Mouse (Mus musculus) ovary, postnatal 14 days (tissue): ENCODE results near the gene Kcnma1.

Experiments
- DNase-seq: peaks from one replicate; pipeline ENCODE4 v3.0.0; 2022; ENCODE audit warnings: low spot score

The Kcnma1 gene

GRCm38 (mm10) chr14:23602054-23602453 is 412.2 kb downstream of the Kcnma1 start:
- DNase-seq, result no peak

DNA sequence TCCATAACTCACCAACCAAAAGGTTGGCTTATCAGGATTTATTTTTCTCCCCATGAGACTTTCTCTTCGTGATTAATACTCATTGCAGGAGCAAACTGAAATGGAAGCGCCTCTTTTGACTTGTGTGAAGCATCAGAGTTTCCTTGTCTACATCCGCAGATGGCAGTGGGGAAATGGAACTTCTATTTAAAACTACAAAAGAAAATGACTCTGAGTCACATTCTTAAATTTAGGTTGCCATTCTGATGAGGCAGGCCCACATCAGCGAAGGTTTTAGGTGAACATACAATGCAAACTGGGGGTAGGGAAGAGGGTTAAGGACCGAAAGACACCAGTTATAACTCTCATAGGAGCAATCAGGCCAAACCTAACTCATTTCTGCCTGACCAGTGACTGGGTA is 419.7 kb downstream of the Kcnma1 start:
- DNase-seq, result no peak

- no peak for DNase-seq
These were observed 421.4 kb downstream of the Kcnma1 start for GRCm38 (mm10) chr14:23592826-23593447.

DNA sequence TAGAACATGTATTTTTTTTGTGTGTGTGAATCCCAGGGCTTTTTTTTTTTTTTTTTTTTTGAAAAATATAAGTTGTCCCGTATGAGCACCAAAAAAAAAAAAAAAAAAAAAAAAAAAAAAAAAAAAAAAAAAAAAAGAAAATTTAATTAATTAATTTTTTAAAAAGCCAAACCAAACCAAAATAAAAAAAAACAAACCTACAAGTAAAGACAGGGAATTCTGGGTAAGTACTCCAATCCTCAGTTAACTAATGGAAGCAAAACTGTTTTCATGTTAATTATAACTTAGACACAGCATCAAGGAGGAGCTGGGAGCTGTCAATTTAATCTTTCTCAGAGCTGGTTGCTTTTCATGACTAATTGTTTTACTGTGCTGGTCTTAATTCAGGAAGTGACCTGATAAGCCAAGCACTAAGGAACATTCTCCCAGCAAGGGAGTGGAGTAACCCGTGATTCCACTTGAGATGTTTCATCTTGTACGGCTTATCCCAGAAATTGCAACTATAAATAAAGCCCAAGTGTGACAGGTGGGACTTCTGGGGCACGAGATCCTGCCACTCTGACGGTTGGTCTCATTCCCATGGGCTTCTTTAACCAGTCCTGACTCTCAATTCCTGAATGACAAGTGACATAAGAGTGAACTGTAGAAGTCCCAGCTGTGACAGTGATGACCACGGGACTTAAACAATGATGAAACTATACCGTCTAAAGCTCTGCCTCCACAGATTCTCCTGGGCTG is 424.4 kb downstream of the Kcnma1 start:
- no peak for DNase-seq

DNA sequence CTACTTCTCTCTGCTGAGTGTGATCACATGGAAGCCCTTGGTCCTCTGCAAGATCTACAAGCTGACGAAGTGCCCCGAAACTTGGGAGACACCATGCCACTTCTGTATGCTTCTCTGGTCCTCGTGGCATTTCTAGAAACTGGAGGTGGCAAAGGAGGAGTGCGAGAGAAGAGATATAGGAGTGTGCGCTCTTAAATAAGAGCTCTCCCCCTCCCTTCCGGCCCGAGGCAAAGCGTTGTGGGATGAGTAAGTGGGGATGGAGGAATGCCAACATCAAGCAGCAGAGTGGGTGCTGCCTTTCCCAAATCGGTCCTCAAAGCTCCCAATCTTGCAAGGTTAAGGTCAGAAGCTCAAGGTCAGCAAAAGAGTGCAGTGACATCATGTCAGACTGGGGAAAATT is 426.8 kb downstream of the Kcnma1 start:
- DNase-seq, result no peak

DNA sequence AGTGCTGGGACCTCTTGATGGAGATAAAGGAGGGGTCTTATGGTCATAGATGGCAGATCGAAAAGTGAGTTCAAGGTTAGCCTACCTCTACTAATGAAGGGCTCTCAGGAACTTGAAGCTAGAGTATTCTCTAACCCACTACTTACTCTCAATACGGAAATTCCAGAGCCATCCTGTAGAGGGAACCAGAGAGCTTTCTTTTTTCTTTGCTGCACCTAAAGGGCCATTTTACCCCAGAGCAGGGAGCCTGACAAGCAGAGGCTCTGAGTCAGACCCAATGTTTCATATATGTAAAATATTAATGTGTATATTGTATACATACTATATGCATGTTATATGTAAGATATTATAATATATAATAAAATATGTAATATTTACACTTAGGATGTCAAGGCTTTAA is 431.1 kb downstream of the Kcnma1 start:
- peak; percentile 66 for DNase-seq

- DNase-seq, result no peak
These were observed 433.0 kb downstream of the Kcnma1 start for GRCm38 (mm10) chr14:23581282-23581681.

GRCm38 (mm10) chr14:23575951-23576350 is 438.3 kb downstream of the Kcnma1 start:
- peak; percentile 7 for DNase-seq

DNA sequence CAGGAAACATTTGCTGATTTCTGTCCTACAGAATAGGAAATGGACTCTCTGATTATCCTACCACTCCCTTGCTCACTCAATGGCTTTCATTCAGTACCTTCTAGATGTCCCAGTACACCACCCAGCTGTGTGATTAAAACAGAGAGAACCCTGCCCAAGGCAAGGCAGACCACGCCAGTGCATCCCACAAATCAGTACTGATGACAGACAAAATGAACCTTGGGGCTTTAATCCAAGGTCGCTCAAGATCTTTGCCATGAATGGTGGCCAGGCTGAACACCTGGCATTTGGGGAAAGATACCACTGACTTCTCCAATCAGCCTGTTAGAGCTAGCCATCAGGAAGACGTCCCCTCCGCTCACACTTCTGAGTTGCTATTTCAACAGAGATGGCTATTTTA is 440.2 kb downstream of the Kcnma1 start:
- no peak for DNase-seq

GRCm38 (mm10) chr14:23573385-23573784 is 440.9 kb downstream of the Kcnma1 start:
- DNase-seq, result no peak

DNA sequence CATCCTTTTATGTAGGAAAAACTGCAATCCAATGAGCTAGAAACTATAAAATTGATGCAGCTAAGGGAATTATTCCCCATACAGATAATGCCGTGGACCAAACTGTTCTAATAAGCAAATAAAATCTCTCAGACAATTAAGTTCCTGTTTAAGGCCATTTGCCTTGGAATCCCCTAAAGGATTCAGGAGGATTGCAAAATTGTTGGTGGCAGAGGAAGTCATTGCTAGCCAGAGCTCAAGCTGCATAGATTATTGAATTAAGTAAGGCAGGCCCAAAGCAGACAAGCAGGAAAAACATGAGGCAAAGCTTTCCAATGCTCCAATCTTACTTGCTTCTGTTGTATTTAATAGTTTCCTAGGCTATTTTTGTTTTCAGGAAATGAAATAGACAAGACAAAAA is 441.5 kb downstream of the Kcnma1 start:
- DNase-seq, result no peak

- no peak for DNase-seq
These were observed 444.0 kb downstream of the Kcnma1 start for GRCm38 (mm10) chr14:23570251-23570650.

GRCm38 (mm10) chr14:23565931-23566330 is 448.4 kb downstream of the Kcnma1 start:
- no peak for DNase-seq

DNA sequence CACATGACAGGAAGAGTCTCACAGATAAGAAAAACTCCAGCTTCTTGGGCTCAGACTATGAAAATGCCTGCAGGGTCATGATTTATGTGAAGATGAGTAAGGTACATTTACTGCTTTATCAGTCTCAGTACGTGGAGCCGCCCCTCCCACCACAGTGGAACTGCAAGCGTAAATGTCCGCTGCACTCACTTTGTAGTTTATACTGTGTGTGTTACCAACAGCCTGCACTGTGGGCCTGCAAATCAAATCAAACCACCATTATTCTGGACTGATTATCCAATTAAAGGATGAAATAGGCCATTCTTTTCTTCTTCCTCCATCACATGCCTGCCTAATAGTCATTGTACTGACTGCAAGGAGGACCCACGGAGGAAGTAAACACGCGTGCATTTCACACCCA is 449.8 kb downstream of the Kcnma1 start:
- no peak for DNase-seq

- DNase-seq, result no peak
These were observed 451.1 kb downstream of the Kcnma1 start for GRCm38 (mm10) chr14:23563180-23563579.

DNA sequence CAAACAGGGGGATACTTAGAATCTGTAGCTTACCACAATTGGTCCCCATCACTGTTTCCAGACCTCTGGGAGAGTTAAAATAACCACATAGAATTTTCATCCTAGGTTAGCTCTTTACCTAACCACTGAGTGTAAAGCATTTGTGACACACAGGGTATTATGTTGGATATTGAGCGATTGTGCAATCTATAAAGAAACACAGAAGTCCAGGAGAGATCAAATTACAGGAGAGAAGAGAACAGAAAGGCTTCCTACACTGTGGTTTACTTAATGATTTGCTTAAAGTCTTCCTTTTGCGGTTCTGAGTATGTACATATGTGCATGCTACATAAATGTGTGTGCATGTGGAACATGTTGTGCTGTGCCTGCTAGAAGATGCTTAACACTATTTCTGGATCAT is 458.6 kb downstream of the Kcnma1 start:
- no peak for DNase-seq

- DNase-seq, result no peak
These were observed 461.9 kb downstream of the Kcnma1 start for GRCm38 (mm10) chr14:23552252-23552974.

DNA sequence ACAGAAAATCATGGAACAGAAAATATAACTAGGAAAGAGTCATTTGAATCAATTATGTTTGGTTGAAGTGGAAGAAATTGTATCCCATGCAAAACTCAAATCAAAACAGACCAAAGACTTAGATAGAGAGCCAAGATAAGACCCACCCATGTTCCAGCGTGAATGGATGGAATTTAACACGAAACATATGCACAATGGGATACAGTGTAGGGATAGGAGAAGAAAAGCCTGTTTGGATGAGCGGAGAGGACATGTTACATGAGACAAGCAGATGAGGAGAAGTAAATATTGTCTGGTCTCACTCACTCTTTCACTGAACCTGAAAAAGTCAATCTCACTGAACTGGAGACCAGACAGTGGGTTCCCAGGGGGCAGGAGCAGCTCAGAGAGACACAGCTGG is 463.8 kb downstream of the Kcnma1 start:
- DNase-seq, result no peak

DNA sequence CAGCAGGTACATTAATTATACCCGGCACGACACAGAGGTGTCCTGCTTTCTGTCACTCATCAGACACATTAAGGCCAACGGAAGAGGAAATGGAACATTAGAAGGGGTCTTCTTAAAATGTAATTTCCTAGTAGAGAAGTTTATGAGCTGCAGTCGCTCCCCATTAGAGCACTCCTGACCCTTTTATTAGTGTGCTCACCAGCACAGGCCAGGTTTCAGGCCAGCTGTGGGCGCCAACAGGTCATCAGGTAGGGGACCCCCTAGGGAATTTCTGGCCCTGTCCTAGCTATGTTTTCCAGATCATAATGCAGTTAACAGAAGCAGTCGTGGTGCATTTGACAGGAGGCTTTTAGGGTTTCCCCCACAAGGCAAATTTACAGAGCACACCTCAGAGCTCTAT is 472.2 kb downstream of the Kcnma1 start:
- DNase-seq, result no peak

GRCm38 (mm10) chr14:23539621-23540020 is 474.7 kb downstream of the Kcnma1 start:
- DNase-seq, result no peak

DNA sequence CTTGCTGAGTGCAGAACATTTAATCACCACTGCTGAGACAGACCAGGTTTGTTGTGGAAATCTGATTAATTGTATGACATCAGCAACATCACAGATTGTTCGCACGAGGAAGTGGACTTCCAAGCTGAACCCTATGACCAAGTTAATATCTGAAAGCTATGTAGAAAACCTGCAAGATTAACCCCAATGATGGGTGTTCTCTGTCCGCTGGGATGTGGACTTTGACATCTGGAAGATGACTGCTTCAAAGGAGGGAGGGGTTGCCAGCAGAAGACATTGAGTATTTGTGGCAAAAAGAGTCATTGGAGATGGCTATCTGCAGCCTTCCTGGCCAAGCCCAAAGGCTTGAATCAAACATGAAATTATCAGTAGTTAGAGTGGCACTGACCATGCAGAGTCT is 480.9 kb downstream of the Kcnma1 start:
- no peak for DNase-seq

DNA sequence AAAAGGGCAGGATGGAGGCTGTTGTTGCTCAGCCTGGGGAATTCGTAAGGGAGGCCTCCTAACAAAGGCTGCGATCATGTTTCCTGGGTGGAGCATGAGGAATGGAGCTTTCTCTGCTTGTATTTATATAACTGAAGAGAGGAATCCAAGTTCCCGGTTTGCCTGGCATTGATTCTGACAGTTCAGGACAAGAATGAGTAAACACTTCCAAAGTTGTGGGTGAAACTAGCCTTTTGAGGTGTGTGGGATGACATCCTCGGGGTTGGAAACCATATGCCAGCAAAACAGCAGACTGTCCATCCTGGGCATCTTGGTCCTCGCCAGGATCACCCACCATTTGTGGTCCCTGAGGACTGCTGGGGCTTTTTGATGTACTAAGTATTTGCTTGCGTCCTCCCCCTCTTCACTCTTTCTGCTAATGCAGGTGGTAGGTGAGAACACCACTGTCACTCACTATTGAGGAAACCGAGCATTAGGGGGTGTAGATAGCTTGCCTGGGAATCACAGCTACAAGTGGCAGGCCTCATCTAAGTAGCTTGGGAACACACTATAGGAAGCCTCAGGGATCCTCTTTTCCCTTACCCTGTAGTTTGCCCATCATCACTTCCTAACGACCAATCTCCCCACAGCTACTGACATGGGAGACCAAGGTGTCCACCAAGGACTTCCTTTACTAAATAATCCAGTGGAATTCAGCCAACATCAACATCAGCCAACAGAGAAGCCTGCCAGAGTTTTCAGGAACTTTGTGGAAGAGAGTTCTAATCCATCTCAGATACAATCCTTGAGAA is 482.4 kb downstream of the Kcnma1 start:
- DNase-seq, result no peak
